Mouse (Mus musculus): ENCODE measurements around the gene Ppie. TPM values are rescaled to one million over a fixed set of nuclear protein-coding genes. Genes with fewer than 3 reads are reported as not detected.
"Not testable (repeated sequence)": the region's sequence is repeated elsewhere in the genome, so short reads cannot be mapped to it uniquely, and the experiment has no call there.

Ppie gene
- polyA plus RNA-seq, 1 experiment from 2014 or later, result 41.2 TPM

DNA sequence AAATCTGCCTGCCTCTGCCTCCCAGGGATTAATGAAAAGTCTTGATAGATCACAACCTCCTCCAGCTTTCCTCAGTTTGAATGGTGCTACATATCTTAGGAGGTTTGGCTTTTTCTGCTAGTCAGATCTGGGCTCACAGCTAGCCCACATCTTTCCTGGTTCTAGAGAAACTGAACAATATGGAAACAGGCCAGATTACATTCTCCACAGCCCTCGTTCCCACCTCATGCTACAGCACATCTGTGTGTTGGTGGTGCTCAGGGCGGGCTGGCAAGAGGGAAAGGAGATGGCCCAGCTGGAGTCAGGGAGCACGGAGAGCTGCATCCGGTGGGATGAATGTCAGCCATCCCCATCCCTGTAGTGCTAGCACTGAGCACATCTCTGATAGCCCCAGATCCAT, 29.0 kb downstream of the Ppie start:
- H3K4me1 ChIP-seq (ENCODE audit: insufficient read depth, low read depth, low read length), result no peaks in the 10 kb centered on the region
- H3K4me3 ChIP-seq (ENCODE audit: low read depth, low read length), result no peak overlapping the region
- no peaks in the 10 kb centered on the region for H3K36me3 ChIP-seq (ENCODE audit: insufficient read depth, low read length)
- TF ChIP-seq EP300 (IDR thresholded peaks at IDR 0.05), result no peak
- no peak for TF ChIP-seq CTCF (IDR thresholded peaks at IDR 0.05)
- WGBS, result 83% methylated on average over 4 of the region's 4 CpGs
- no peak overlapping the region for H3K9ac ChIP-seq (replicated peaks; ENCODE audit: low read depth)
- H3K9me3 ChIP-seq (ENCODE audit: low read length), result no peaks in the 10 kb centered on the region
- peaks cover under 1% of the 10 kb centered on the region; the same call in 1 of the 2 replicates for H3K27me3 ChIP-seq (replicated peaks; ENCODE audit: insufficient read depth, low read length)
- H3K4me2 ChIP-seq (replicated peaks; ENCODE audit: low read depth, low read length), result no peak overlapping the region
- H3K27ac ChIP-seq (ENCODE audit: low read length), result no peak overlapping the region
- no peak for ATAC-seq
- DNase-seq (ENCODE audit: low spot score), result no peak

GRCm38 (mm10) chr4:123108056-123108455, 31.7 kb downstream of the Ppie start:
- no peak overlapping the region for H3K9ac ChIP-seq (replicated peaks; ENCODE audit: low read depth)
- no peaks in the 10 kb centered on the region for H3K9me3 ChIP-seq (ENCODE audit: low read length)
- 91% methylated on average over 5 of the region's 5 CpGs for WGBS
- 0 out of 2 replicates have a peak, but pooled peaks cover 4% of the 10 kb centered on the region for H3K4me1 ChIP-seq (ENCODE audit: insufficient read depth, low read depth, low read length)
- no peak overlapping the region for H3K27ac ChIP-seq (ENCODE audit: low read length)
- peaks cover 16% of the 10 kb centered on the region for H3K27me3 ChIP-seq (replicated peaks; ENCODE audit: insufficient read depth, low read length)
- no peak for ATAC-seq
- no peaks in the 10 kb centered on the region for H3K36me3 ChIP-seq (ENCODE audit: insufficient read depth, low read length)
- DNase-seq (ENCODE audit: low spot score), result no peak
- H3K4me3 ChIP-seq (ENCODE audit: low read depth, low read length), result no peak overlapping the region
- H3K4me2 ChIP-seq (replicated peaks; ENCODE audit: low read depth, low read length), result no peak overlapping the region
- TF ChIP-seq CTCF (IDR thresholded peaks at IDR 0.05) (no peak), EP300 (IDR thresholded peaks at IDR 0.05) (no peak)

GRCm38 (mm10) chr4:123106864-123107263, 32.9 kb downstream of the Ppie start:
- Histone ChIP-seq H3K4me2 (replicated peaks; ENCODE audit: low read depth, low read length) (no peak overlapping the region), H3K27ac (ENCODE audit: low read length) (no peak overlapping the region), H3K36me3 (ENCODE audit: insufficient read depth, low read length) (no peaks in the 10 kb centered on the region), H3K9ac (replicated peaks; ENCODE audit: low read depth) (no peak overlapping the region), H3K27me3 (replicated peaks; ENCODE audit: insufficient read depth, low read length) (peaks cover 16% of the 10 kb centered on the region), H3K4me1 (ENCODE audit: insufficient read depth, low read depth, low read length) (0 out of 2 replicates have a peak, but pooled peaks cover 4% of the 10 kb centered on the region), H3K4me3 (ENCODE audit: low read depth, low read length) (no peak overlapping the region), H3K9me3 (ENCODE audit: low read length) (no peaks in the 10 kb centered on the region)
- ATAC-seq (no peak), DNase-seq (ENCODE audit: low spot score) (no peak)
- TF ChIP-seq EP300 (IDR thresholded peaks at IDR 0.05) (no peak), CTCF (IDR thresholded peaks at IDR 0.05) (no peak)
- 90% methylated on average over 2 of the region's 2 CpGs for WGBS

DNA sequence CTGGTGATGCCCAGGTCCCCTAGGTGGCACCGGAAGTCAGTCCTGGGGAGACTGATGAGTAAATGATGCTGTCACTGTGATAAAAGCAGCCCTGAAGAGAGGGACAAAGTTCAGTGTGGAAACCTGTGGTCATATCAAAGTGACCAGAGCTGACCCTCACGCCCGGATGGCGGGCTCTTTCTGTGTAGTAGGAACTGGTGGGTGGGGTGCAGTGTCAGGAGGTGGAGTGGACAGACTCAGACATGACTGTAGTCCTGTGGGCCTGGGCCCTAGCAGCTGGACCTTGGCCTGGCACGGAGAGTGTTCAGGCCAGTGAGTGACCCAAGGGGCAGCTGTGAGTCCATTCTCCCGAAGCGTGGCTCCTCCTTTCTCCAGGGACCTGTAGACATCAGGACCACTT, 33.8 kb downstream of the Ppie start:
- not testable (repeated sequence) for ATAC-seq; H3K36me3 ChIP-seq (ENCODE audit: insufficient read depth, low read length); H3K9me3 ChIP-seq (ENCODE audit: low read length); H3K27ac ChIP-seq (ENCODE audit: low read length); H3K4me1 ChIP-seq (ENCODE audit: insufficient read depth, low read depth, low read length); H3K9ac ChIP-seq (replicated peaks; ENCODE audit: low read depth); H3K4me3 ChIP-seq (ENCODE audit: low read depth, low read length); H3K4me2 ChIP-seq (replicated peaks; ENCODE audit: low read depth, low read length); DNase-seq (ENCODE audit: low spot score)
- H3K27me3 ChIP-seq (replicated peaks; ENCODE audit: insufficient read depth, low read length), result peaks cover 16% of the 10 kb centered on the region
- WGBS, result 74% methylated on average over 6 of the region's 7 CpGs

DNA sequence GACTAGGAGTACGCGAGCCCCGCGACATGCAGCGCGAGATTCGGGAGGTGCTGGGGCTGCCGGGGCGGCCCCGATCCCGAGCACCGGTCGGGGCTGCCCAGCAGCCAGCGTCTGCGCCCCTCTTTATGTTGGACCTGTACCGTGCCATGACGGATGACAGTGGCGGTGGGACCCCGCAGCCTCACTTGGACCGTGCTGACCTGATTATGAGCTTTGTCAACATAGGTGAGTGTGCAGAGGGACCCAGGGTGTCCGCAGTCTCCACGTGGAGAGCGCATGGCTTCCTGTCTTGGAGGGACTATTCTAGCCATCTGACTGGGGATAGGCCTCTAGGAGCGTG, 34.3 kb downstream of the Ppie start:
- 18% methylated on average over 24 of the region's 24 CpGs for WGBS
- no peaks in the 10 kb centered on the region for H3K9me3 ChIP-seq (ENCODE audit: low read length)
- 0 out of 2 replicates have a peak, but pooled peaks cover 4% of the 10 kb centered on the region for H3K4me1 ChIP-seq (ENCODE audit: insufficient read depth, low read depth, low read length)
- TF ChIP-seq CTCF (IDR thresholded peaks at IDR 0.05) (no peak), EP300 (IDR thresholded peaks at IDR 0.05) (no peak)
- DNase-seq (ENCODE audit: low spot score), result no peak
- H3K36me3 ChIP-seq (ENCODE audit: insufficient read depth, low read length), result no peaks in the 10 kb centered on the region
- peaks cover 16% of the 10 kb centered on the region for H3K27me3 ChIP-seq (replicated peaks; ENCODE audit: insufficient read depth, low read length)
- H3K4me2 ChIP-seq (replicated peaks; ENCODE audit: low read depth, low read length), result peak overlapping the region; percentile 48
- H3K9ac ChIP-seq (replicated peaks; ENCODE audit: low read depth), result no peak overlapping the region
- peak overlapping the region; percentile 28 for H3K4me3 ChIP-seq (ENCODE audit: low read depth, low read length)
- H3K27ac ChIP-seq (ENCODE audit: low read length), result no peak overlapping the region
- peak; percentile 15; the same call in 1 of the 2 replicates for ATAC-seq

- DNase-seq (ENCODE audit: low spot score), result peak; percentile 53
- Histone ChIP-seq H3K36me3 (ENCODE audit: insufficient read depth, low read length) (no peaks in the 10 kb centered on the region), H3K9ac (replicated peaks; ENCODE audit: low read depth) (no peak within 1 kb of the TSS), H3K4me3 (ENCODE audit: low read depth, low read length) (peak within 1 kb of the TSS; percentile 28), H3K4me2 (replicated peaks; ENCODE audit: low read depth, low read length) (peak within 1 kb of the TSS; percentile 48), H3K9me3 (ENCODE audit: low read length) (no peaks in the 10 kb centered on the region), H3K4me1 (ENCODE audit: insufficient read depth, low read depth, low read length) (0 out of 2 replicates have a peak, but pooled peaks cover 4% of the 10 kb centered on the region), H3K27ac (ENCODE audit: low read length) (no peak within 1 kb of the TSS), H3K27me3 (replicated peaks; ENCODE audit: insufficient read depth, low read length) (peaks cover 16% of the 10 kb centered on the region)
- ATAC-seq, result peak; percentile 83
- WGBS, result 6% methylated on average over 67 of the region's 75 CpGs
- TF ChIP-seq EP300 (IDR thresholded peaks at IDR 0.05) (no peak), CTCF (IDR thresholded peaks at IDR 0.05) (no peak)
Observed at GRCm38 (mm10) chr4:123104651-123105450, 34.9 kb downstream of the Ppie start, which contains the start of gene Bmp8b. Gene Bmp8b (plus strand): TSS chr4:123105165.

Data from lung, postnatal 0 days (tissue).